Mouse (Mus musculus) MEL (cell line): Measurements from ENCODE around the gene Klri1.

ENCODE experiments used
- E2F4 ChIP-seq: IDR thresholded peaks from 2 replicates; pipeline ENCODE4 v1.6.1; 2011; ENCODE audit warnings: low read depth, low read length, improper control_type of control experiment, borderline replicate concordance
- MEF2A ChIP-seq: IDR thresholded peaks from 2 replicates; pipeline ENCODE4 v1.6.1; 2014; ENCODE audit warnings: low read depth, mild to moderate bottlenecking, inconsistent platforms, low read length, improper control_type of control experiment; ENCODE audit not compliant: poor library complexity, insufficient replicate concordance, severe bottlenecking; ENCODE audit errors: extremely low read depth
- POLR2A ChIP-seq, 2 experiments: IDR thresholded peaks; 2 replicates each; pipeline ENCODE4 v1.6.1; 2011 to 2012; ENCODE audit warnings: low read length in 2 of 2, mild to moderate bottlenecking in 2 of 2, control low read depth in 1 of 2, improper control_type of control experiment in 1 of 2, low read depth in 1 of 2, moderate library complexity in 1 of 2; ENCODE audit not compliant: control insufficient read depth in 1 of 2, insufficient read depth in 1 of 2, poor library complexity in 1 of 2
- POLR2AphosphoS5 ChIP-seq: IDR thresholded peaks from 2 replicates; pipeline ENCODE4 v1.6.1; 2012; ENCODE audit warnings: low read depth, borderline replicate concordance, mild to moderate bottlenecking, inconsistent platforms, low read length, moderate library complexity, mixed read lengths
- RCOR1 ChIP-seq: IDR thresholded peaks from 2 replicates; pipeline ENCODE4 v1.6.1; 2012; ENCODE audit warnings: low read depth, mild to moderate bottlenecking, inconsistent platforms, low read length, improper control_type of control experiment
- SMC3 ChIP-seq: IDR thresholded peaks from 2 replicates; pipeline ENCODE4 v1.6.1; 2011; ENCODE audit warnings: low read depth, low read length, improper control_type of control experiment
- USF1 ChIP-seq: IDR thresholded peaks from 2 replicates; pipeline ENCODE4 v1.6.1; 2014; ENCODE audit warnings: low read depth, mild to moderate bottlenecking, inconsistent platforms, low read length, improper control_type of control experiment, moderate library complexity
- ZC3H11A ChIP-seq: IDR thresholded peaks from 2 replicates; pipeline ENCODE4 v1.6.1; 2012; ENCODE audit warnings: low read depth, mild to moderate bottlenecking, inconsistent platforms, low read length, improper control_type of control experiment

DNA sequence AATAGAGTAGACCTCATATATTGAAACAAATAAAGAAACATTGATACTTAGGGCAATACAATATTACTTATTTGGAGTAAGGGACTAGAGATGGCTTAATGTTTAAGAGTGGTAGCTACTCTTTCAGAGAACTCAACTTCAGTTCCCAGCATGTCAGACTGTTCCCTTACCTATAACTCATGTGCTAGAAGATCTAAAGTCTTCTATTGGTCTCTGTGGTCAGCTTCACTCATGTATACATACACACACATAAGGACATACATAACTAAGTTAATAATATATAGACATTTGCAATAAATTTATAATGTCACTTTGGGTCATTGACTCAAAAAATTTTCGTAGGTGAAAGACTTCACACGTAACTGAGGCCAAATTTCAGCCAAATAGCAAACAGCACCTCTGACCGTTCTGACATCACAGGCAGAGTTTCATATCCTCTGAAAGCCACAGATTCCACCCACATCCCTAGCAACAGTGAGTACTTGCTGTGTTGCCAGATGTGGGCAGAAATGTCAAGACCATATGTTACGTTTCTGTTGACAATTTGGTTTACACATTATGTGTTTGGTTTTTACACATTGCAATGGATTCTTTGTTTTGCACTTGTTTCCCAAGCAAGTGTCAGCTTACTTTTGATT, 30.2 kb upstream of the Klri1 start:
- TF ChIP-seq MEF2A = no peak
- TF ChIP-seq POLR2A (IDR thresholded peaks at IDR 0.05; ENCODE audit: control insufficient read depth in 1 of 2, insufficient read depth in 1 of 2, low read depth in 1 of 2, low read length in 2 of 2, poor library complexity in 1 of 2) = no peak
- no peak for TF ChIP-seq ZC3H11A
- TF ChIP-seq USF1 = no peak
- TF ChIP-seq POLR2AphosphoS5 = no peak
- no peak for TF ChIP-seq E2F4
- TF ChIP-seq SMC3 = no peak
- no peak for TF ChIP-seq RCOR1
